Mouse (Mus musculus): ENCODE results near the gene Immp2l.

- TF ChIP-seq POLR2A (IDR thresholded peaks at IDR 0.05; ENCODE audit: extremely low read depth, insufficient read depth, low read length), result no peak
- no peak for TF ChIP-seq CTCF (IDR thresholded peaks at IDR 0.05; ENCODE audit: low read depth, low read length)
These were observed 855.1 kb downstream of the Immp2l start for GRCm38 (mm10) chr12:41878972-41879371.

Measured in liver, adult 2 months (tissue).